Mouse (Mus musculus) cerebellum, postnatal 36 days (tissue): Measurements from ENCODE around the gene Marc1.
A peak's percentile ranks its signal among the peaks of the same experiment; 100 is the strongest.

ENCODE experiments used
- DNase-seq, 2 experiments: peaks; one replicate each; pipeline ENCODE4 v3.0.0; 2021 to 2022; ENCODE audit warnings: mixed read lengths in 2 of 2

Gene Marc1

DNA sequence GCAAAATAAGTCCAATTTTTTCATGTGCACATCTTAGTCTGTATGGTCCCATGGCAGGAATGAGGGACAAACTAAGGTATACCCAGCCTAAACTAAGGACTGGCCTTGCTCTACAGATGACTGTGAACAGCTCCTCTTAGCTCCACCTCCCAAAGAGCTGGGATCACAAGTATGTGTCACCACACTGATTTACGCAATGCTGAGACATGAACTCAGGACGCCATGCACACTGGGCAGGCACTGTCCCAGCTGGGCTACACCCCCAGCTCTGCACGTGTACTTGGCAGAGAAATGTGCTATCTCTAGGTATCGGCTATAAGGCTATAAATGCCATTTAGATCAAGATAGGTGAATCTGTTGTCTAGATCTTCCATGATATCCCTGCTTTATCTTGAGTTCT lies 49.1 kb downstream of the Marc1 start:
- no peak for DNase-seq

DNA sequence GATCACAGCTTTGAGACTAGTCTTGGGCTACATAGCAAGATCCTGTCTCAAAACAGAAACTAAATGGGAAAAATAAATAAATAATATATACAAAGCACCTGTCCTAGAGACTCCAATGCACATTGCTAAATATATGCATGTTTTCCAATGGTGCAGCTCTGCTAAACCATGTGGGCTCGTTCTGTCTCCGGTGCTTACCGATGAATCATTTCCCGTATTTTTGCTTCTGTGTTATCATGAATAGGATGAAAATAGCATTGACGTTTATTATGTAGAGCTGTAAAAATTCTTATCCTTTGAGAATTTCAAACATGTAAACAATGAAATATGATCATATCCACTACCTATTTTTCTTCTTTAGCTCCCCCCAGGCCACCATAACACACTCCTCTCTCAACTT lies 58.4 kb downstream of the Marc1 start:
- DNase-seq = no peak

DNA sequence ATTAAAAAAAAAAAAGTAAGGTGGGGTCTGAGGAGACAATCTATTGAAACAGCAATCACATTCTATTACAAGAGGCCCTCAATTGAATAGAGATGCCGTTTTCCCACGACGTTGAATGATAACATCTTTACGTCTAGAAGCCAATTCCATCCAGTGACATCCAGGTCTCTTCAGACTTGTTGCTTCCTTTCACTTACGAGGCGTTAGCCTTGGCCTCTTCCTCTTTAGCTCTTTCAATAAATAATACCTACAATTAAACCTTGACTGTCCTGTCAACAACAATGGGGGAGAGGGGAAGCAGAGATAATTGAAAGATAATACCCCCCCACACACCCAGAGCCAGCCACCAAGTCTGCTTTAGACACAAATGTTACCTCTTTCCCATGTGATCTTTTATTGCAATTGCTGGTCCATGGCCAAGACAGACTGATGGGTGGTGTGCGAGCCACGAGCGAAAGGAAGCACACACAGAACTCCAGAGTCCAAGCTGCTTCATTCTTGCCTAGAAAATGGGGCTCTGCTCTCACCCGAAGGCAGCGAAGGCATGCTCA lies 60.9 kb downstream of the Marc1 start:
- no peak for DNase-seq

DNA sequence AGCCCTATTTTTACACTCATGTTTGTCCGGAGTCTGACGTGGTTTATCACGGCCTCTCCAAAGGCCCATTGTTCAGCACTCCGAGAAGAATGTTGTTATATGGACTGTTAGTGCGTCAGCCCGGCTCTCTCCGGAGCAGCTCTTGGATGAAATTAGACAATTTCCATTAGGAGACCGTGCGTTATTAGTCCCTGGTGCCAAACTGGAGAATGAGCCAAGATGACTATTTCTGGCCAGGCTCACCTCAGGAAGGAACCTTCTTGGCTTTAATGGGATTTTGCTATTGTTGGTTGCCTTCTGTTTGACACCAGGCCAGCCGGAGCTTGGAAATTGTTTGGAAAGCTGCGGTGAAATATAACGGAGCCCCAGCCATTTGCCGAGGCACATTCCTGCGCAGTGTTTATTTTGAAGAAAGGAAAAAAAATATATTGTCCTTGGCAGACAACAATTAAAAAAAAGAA lies 62.4 kb downstream of the Marc1 start:
- peak; percentile 53 to 56 for DNase-seq

DNA sequence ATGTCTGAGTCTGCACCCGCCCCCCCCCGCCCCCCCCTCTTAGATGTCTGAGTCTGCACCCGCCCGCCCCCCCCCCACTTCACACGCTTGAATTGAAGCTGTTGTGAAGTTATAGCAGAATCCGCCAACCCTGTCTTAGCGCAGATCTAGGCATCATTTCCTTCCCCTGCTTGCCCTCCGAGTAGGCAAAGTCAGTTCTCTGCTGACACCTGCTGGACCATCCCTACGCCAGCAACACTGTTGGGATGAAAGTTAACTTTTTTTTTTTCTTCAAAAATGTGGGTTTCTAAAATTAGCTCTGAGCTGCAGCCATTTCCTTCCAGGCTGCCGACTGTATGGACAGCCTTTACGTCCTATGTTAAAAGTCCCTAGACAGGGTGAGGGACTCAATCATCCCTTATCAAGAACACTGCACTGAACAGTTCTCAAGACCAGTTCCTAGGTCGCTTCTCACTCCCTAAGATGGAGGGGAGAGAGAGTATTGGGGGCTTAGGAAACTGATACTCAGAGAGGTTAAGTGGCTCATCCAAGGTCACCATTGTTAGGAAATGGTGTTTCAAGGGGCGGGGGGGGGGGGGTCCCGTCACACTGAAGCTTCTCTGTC lies 73.1 kb downstream of the Marc1 start:
- DNase-seq = peak; percentile 21 to 37

DNA sequence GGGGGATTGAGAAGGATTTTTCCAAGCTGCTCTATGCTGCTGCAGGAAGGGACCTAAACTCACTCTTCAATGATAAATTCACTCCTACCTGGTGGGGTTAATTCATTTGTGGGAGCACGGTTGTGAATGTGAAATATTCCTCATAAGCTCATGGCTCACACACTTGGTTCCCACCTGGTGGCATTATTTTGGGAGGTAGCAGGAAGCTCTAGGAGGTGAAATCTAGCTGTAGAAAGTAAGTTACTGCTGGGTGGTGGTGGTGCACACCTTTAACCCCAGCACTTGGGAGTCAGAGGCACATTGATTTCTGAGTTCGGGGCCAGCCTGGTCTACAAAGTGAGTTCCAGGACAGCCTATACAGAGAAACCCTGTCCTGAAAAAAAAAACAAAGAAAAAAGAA lies 73.9 kb downstream of the Marc1 start:
- no peak for DNase-seq
